Mouse (Mus musculus) lung, postnatal 0 days (tissue): ENCODE measurements at regions not wholly inside any gene's neighbourhood (a gene's known extent, or its start where the extent isn't known, plus 50 kb on each side); places are given as distances from the start of the nearest gene placed in this dataset.

ENCODE experiments used
- CTCF ChIP-seq: IDR thresholded peaks from 2 replicates; pipeline ENCODE4 v1.5.1; 2016; ENCODE audit warnings: antibody characterized with exemption, mild to moderate bottlenecking
- EP300 ChIP-seq: IDR thresholded peaks from 2 replicates; pipeline ENCODE4 v1.6.1; 2016; ENCODE audit warnings: antibody characterized with exemption, mild to moderate bottlenecking, control low read depth

DNA sequence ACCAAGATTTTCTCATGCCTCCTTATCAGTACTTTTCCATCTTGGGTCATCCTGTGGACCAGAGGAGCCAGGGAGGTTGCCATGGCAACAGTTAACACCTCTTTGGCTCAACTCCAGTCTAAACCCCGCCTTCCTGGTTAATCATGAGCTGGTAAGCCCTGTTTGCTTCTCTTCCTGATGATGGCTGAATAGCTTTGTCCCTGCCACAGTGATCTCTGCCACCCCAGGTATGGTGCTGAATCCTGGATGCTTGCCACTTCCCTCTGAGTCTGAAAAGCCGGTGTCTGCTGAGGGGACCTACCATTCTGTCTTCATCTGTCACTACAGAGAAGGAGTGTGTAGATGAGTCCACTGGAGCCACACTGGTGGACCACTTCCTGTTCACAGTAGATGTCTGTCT is 223.8 kb upstream of the Chd6 start:
- no peak for TF ChIP-seq CTCF
- no peak for TF ChIP-seq EP300
